Comparison of ENCODE assay signal across 13 mouse cellular contexts in the genomic region with DNA sequence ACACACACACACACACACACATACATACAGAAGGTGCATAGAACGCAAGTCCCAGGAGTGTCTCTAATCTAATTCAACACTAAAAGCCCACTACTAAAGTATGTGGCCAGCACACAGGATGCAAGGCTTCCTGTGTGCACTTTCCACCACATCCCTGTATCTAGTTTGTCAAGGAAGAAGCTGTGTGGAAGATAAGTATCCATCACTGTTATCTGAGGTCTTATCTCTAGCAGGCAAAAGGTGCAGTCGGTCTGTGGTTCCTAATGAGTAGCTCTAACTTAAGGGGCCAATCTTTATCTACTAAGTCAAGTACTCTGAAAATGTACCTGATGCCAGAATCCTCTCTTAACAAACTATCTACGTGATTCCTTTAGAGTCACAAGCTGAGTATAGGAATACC.
"Had no signal": no experiment of that assay in that cellular context is flagged by ENCODE, and none has a peak within 500 bp of the region (broad histone marks: within the 10 kb centered on the region; RNA-seq: fewer than 3 reads in every experiment).

No protein-coding gene starts in this region.

- H3K9ac ChIP-seq: limb, embryonic 13.5 days; liver, embryonic 14.5 days; midbrain, embryonic 13.5 days; neural tube, embryonic 15.5 days had no signal

- DNase-seq: kidney, postnatal 10 days; kidney, postnatal 4 days; left cerebral cortex, postnatal 4 days; lung, adult 18-20 months; right cerebral cortex, postnatal 4 days; spleen, adult 18-20 months; thymus, adult 18-20 months; thymus, postnatal 14 days had no signal

- H3K36me3 ChIP-seq: limb, embryonic 13.5 days; midbrain, embryonic 13.5 days; neural tube, embryonic 15.5 days had no signal

- H3K27ac ChIP-seq: limb, embryonic 13.5 days; liver, embryonic 14.5 days; midbrain, embryonic 13.5 days; neural tube, embryonic 15.5 days had no signal

- H3K4me2 ChIP-seq: limb, embryonic 13.5 days; midbrain, embryonic 13.5 days; neural tube, embryonic 15.5 days had no signal

- H3K4me1 ChIP-seq: neural tube, embryonic 15.5 days had no signal

- H3K27me3 ChIP-seq: limb, embryonic 13.5 days; midbrain, embryonic 13.5 days; neural tube, embryonic 15.5 days had no signal

- H3K9me3 ChIP-seq: limb, embryonic 13.5 days; midbrain, embryonic 13.5 days; neural tube, embryonic 15.5 days had no signal

- H3K4me3 ChIP-seq: limb, embryonic 13.5 days; midbrain, embryonic 13.5 days; myocyte; neural tube, embryonic 15.5 days had no signal
